Mouse (Mus musculus): Measurements from ENCODE around the gene Sppl2b.

DNA sequence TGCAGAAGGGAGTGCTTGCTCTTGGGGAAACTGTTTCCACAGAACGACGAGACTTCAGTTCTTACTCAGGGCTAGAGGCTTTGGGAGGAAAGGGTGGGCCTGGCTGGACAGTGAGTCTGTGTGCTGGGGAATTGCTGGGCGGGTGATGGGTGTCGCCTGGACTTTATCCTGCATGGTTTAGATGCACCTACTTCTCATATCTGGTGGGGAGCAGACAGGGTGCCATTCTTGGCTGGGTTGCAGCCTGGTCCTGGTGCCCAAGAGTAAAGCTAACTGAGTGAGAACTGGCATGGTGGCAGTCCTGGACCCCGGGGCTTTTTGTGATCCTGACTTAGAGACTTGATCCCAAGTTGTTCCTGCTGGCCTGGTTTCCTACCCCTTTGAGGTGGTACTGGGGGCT is 1.8 kb downstream of the Sppl2b start:
- no peak for TF ChIP-seq CTCF (IDR thresholded peaks at IDR 0.05; ENCODE audit: insufficient read depth, low read depth, low read length)
- TF ChIP-seq POLR2A (IDR thresholded peaks at IDR 0.05; ENCODE audit: insufficient read depth, low read depth, low read length) = no peak

All from olfactory bulb, adult 2 months (tissue).